Mouse (Mus musculus) MEL (cell line): Measurements from ENCODE around the gene Trmt2a. TPM values are rescaled to one million over a fixed set of nuclear protein-coding genes. Genes with fewer than 3 reads are reported as not detected.

Experiments
- DNase-seq: peaks from one replicate; pipeline ENCODE4 v3.0.0; 2011; ENCODE audit warnings: low read depth, low spot score
- H3K27ac ChIP-seq: 2 replicates; pipeline ENCODE4 v1.5.1; 2012; ENCODE audit warnings: low read depth, mild to moderate bottlenecking, control low read depth, low read length, moderate library complexity; ENCODE audit not compliant: control insufficient read depth
- H3K27me3 ChIP-seq, 2 experiments: fragments of 150-350 bp in 1 of 2; sonication (generic) in 1 of 2; 2 replicates each; pipeline ENCODE4 v1.6.1; 2012; ENCODE audit warnings: low read length in 2 of 2, mild to moderate bottlenecking in 2 of 2, improper control_type of control experiment in 1 of 2, moderate library complexity in 1 of 2; ENCODE audit not compliant: insufficient read depth in 2 of 2, control insufficient read depth in 1 of 2
- H3K36me3 ChIP-seq, 2 experiments: 2 replicates each; pipeline ENCODE4 v1.6.1; 2012 to 2014; ENCODE audit warnings: low read length in 2 of 2, improper control_type of control experiment in 1 of 2, inconsistent platforms in 1 of 2, mild to moderate bottlenecking in 1 of 2; ENCODE audit not compliant: insufficient read depth in 2 of 2, control insufficient read depth in 1 of 2
- H3K4me1 ChIP-seq, 2 experiments: fragments of 150-350 bp in 1 of 2; sonication (generic) in 1 of 2; 2 replicates each; pipeline ENCODE4 v1.6.1; 2012; ENCODE audit warnings: low read length in 2 of 2, improper control_type of control experiment in 1 of 2, mild to moderate bottlenecking in 1 of 2; ENCODE audit not compliant: insufficient read depth in 2 of 2, control insufficient read depth in 1 of 2
- H3K4me3 ChIP-seq, 2 experiments: fragments of 150-350 bp in 1 of 2; sonication (generic) in 1 of 2; 2 replicates each; pipeline ENCODE4 v1.5.1; 2012; ENCODE audit warnings: low read depth in 2 of 2, low read length in 2 of 2, mild to moderate bottlenecking in 2 of 2, moderate library complexity in 2 of 2, control low read depth in 1 of 2, improper control_type of control experiment in 1 of 2; ENCODE audit not compliant: control insufficient read depth in 1 of 2, insufficient read depth in 1 of 2
- H3K79me2 ChIP-seq: 2 replicates; pipeline ENCODE4 v1.6.1; 2012; ENCODE audit warnings: mild to moderate bottlenecking, low read length, moderate library complexity; ENCODE audit not compliant: control insufficient read depth, poor library complexity, insufficient read depth
- H3K9ac ChIP-seq: 2 replicates; pipeline ENCODE4 v1.6.1; 2012; ENCODE audit warnings: low read depth, mild to moderate bottlenecking, control low read depth, low read length, moderate library complexity; ENCODE audit not compliant: control insufficient read depth, poor library complexity, severe bottlenecking
- H3K9me3 ChIP-seq: fragments of 150-350 bp; sonication (generic); replicated peaks from 2 replicates; pipeline ENCODE4 v1.6.1; 2012; ENCODE audit warnings: mild to moderate bottlenecking, low read length, improper control_type of control experiment, moderate library complexity; ENCODE audit not compliant: insufficient read depth
- BHLHE40 ChIP-seq: IDR thresholded peaks from 2 replicates; pipeline ENCODE4 v1.6.1; 2012; ENCODE audit warnings: low read depth, mild to moderate bottlenecking, inconsistent platforms, low read length, improper control_type of control experiment, borderline replicate concordance
- CTCF ChIP-seq, 3 experiments: IDR thresholded peaks in 2 of 3; conservative IDR thresholded peaks in 1 of 3; 2 replicates each; pipeline ENCODE4 v1.5.1; 2011 to 2012; ENCODE audit warnings: low read length in 3 of 3, low read depth in 2 of 3, mild to moderate bottlenecking in 2 of 3, improper control_type of control experiment in 1 of 3, inconsistent platforms in 1 of 3, mixed read lengths in 1 of 3, moderate library complexity in 1 of 3; ENCODE audit not compliant: control insufficient read depth in 1 of 3, insufficient read depth in 1 of 3, poor library complexity in 1 of 3, severe bottlenecking in 1 of 3
- E2F4 ChIP-seq: IDR thresholded peaks from 2 replicates; pipeline ENCODE4 v1.6.1; 2011; ENCODE audit warnings: low read depth, low read length, improper control_type of control experiment, borderline replicate concordance
- ELF1 ChIP-seq: IDR thresholded peaks from 2 replicates; pipeline ENCODE4 v1.6.1; 2014; ENCODE audit warnings: low read depth, mild to moderate bottlenecking, inconsistent platforms, low read length, improper control_type of control experiment, moderate library complexity
- GATA1 ChIP-seq: IDR thresholded peaks from 2 replicates; pipeline ENCODE4 v1.6.1; 2011; ENCODE audit warnings: low read depth, low read length, improper control_type of control experiment
- HCFC1 ChIP-seq: IDR thresholded peaks from 2 replicates; pipeline ENCODE4 v1.6.1; 2012; ENCODE audit warnings: low read depth, mild to moderate bottlenecking, inconsistent platforms, low read length, improper control_type of control experiment, moderate library complexity
- JUND ChIP-seq: IDR thresholded peaks from 2 replicates; pipeline ENCODE4 v1.6.1; 2011; ENCODE audit warnings: low read depth, mild to moderate bottlenecking, improper control_type of control experiment, low read length
- MAX ChIP-seq: IDR thresholded peaks from 2 replicates; pipeline ENCODE4 v1.6.1; 2011; ENCODE audit warnings: low read length, improper control_type of control experiment
- MAZ ChIP-seq: IDR thresholded peaks from 2 replicates; pipeline ENCODE4 v1.6.1; 2012; ENCODE audit warnings: low read depth, mild to moderate bottlenecking, inconsistent platforms, low read length, improper control_type of control experiment
- MEF2A ChIP-seq: IDR thresholded peaks from 2 replicates; pipeline ENCODE4 v1.6.1; 2014; ENCODE audit warnings: low read depth, mild to moderate bottlenecking, inconsistent platforms, low read length, improper control_type of control experiment; ENCODE audit not compliant: poor library complexity, insufficient replicate concordance, severe bottlenecking; ENCODE audit errors: extremely low read depth
- MYC ChIP-seq: IDR thresholded peaks from 2 replicates; pipeline ENCODE4 v1.6.1; 2011; ENCODE audit warnings: low read depth, mild to moderate bottlenecking, low read length, improper control_type of control experiment, moderate library complexity
- POLR2A ChIP-seq, 2 experiments: IDR thresholded peaks; 2 replicates each; pipeline ENCODE4 v1.6.1; 2011 to 2012; ENCODE audit warnings: low read length in 2 of 2, mild to moderate bottlenecking in 2 of 2, control low read depth in 1 of 2, improper control_type of control experiment in 1 of 2, low read depth in 1 of 2, moderate library complexity in 1 of 2; ENCODE audit not compliant: control insufficient read depth in 1 of 2, insufficient read depth in 1 of 2, poor library complexity in 1 of 2
- POLR2AphosphoS5 ChIP-seq: IDR thresholded peaks from 2 replicates; pipeline ENCODE4 v1.6.1; 2012; ENCODE audit warnings: low read depth, borderline replicate concordance, mild to moderate bottlenecking, inconsistent platforms, low read length, moderate library complexity, mixed read lengths
- SIN3A ChIP-seq: IDR thresholded peaks from 2 replicates; pipeline ENCODE4 v1.6.1; 2012; ENCODE audit warnings: low read length, improper control_type of control experiment, inconsistent platforms
- TAL1 ChIP-seq: IDR thresholded peaks from 2 replicates; pipeline ENCODE4 v1.6.1; 2012; ENCODE audit warnings: mild to moderate bottlenecking, inconsistent platforms, low read length, moderate library complexity, mixed read lengths
- TCF12 ChIP-seq: IDR thresholded peaks from 2 replicates; pipeline ENCODE4 v1.6.1; 2014; ENCODE audit warnings: low read depth, mild to moderate bottlenecking, inconsistent platforms, low read length, improper control_type of control experiment, moderate library complexity
- USF1 ChIP-seq: IDR thresholded peaks from 2 replicates; pipeline ENCODE4 v1.6.1; 2014; ENCODE audit warnings: low read depth, mild to moderate bottlenecking, inconsistent platforms, low read length, improper control_type of control experiment, moderate library complexity
- ZMIZ1 ChIP-seq: IDR thresholded peaks from 2 replicates; pipeline ENCODE4 v1.6.1; 2012; ENCODE audit warnings: low read depth, mild to moderate bottlenecking, inconsistent platforms, low read length, improper control_type of control experiment, moderate library complexity
- polyA plus RNA-seq, 2 experiments: library from polyadenylated mRNA; stranded (reverse) in 1 of 2; unstranded in 1 of 2; fragments of >175 nt in 1 of 2; fragments of >200 nt in 1 of 2; gene quantifications; 2 replicates each; pipeline versions ENCODE4 v1.2.1 to v1.2.4; 2012; ENCODE audit warnings: low replicate concordance in 2 of 2, low read depth in 1 of 2; ENCODE audit not compliant: insufficient read length in 2 of 2, insufficient read depth in 1 of 2, missing spikeins in 1 of 2
- total RNA-seq: library from RNA; depleted of rRNA; stranded (reverse); fragments of 300-350 nt; gene quantifications from 2 replicates; pipeline ENCODE4 v1.2.3, GENCODE M21; 2012

Gene Trmt2a
- total and polyA plus RNA-seq, 3 experiments = 178 to 185 TPM; not detected in 1

- H3K36me3 ChIP-seq = no peaks in the 10 kb centered on the region
- no peaks in the 10 kb centered on the region for H3K9me3 ChIP-seq
- no peak for DNase-seq
- no peak overlapping the region for H3K9ac ChIP-seq
- peaks cover 23% of the 10 kb centered on the region for H3K79me2 ChIP-seq
- no peaks in the 10 kb centered on the region for H3K27me3 ChIP-seq
- TF ChIP-seq SIN3A (no peak), BHLHE40 (no peak), USF1 (no peak), MYC (no peak), E2F4 (no peak), MEF2A (no peak), HCFC1 (no peak), TCF12 (no peak), TAL1 (no peak), POLR2AphosphoS5 (no peak), JUND (no peak), GATA1 (no peak), MAX (no peak), ZMIZ1 (no peak), CTCF (IDR thresholded peaks at IDR 0.05 in 2 of 3, conservative IDR thresholded peaks at IDR 0.05 in 1 of 3; ENCODE audit: control insufficient read depth in 1 of 3, insufficient read depth in 1 of 3, low read depth in 2 of 3, low read length in 3 of 3, poor library complexity in 1 of 3, severe bottlenecking in 1 of 3) (no peak), ELF1 (no peak), MAZ (no peak)
- no peak overlapping the region for H3K27ac ChIP-seq
- H3K4me1 ChIP-seq = peaks cover 0 to 10% of the 10 kb centered on the region in 2 experiments; a peak in 2 of 4 replicates
- no peak overlapping the region for H3K4me3 ChIP-seq
Measured at GRCm38 (mm10) chr16:18229622-18230021, 18.9 kb upstream of the Trmt2a start.

- Histone ChIP-seq H3K9me3 (no peaks in the 10 kb centered on the region), H3K36me3 (no peaks in the 10 kb centered on the region), H3K27ac (no peak overlapping the region), H3K4me3 (no peak overlapping the region), H3K27me3 (no peaks in the 10 kb centered on the region), H3K4me1 (peaks cover 0 to 11% of the 10 kb centered on the region in 2 experiments; a peak in 2 of 4 replicates), H3K9ac (no peak overlapping the region), H3K79me2 (peaks cover 25% of the 10 kb centered on the region)
- no peak for DNase-seq
- no peak for TF ChIP-seq POLR2A (IDR thresholded peaks at IDR 0.05; ENCODE audit: control insufficient read depth in 1 of 2, insufficient read depth in 1 of 2, low read depth in 1 of 2, low read length in 2 of 2, poor library complexity in 1 of 2)
Measured at GRCm38 (mm10) chr16:18230617-18231016, 17.9 kb upstream of the Trmt2a start.
